Mouse (Mus musculus) myocyte (in vitro differentiated cells): ENCODE data around the gene Lrrk2.

Source experiments
- E2F4 ChIP-seq: IDR thresholded peaks from one replicate; pipeline ENCODE4 v1.6.1; 2011; ENCODE audit warnings: mild to moderate bottlenecking, control low read depth, moderate library complexity; ENCODE audit not compliant: insufficient read depth
- POLR2A ChIP-seq: IDR thresholded peaks from one replicate; pipeline ENCODE4 v1.6.1; 2011; ENCODE audit warnings: low read depth, mild to moderate bottlenecking, control low read depth, moderate library complexity; ENCODE audit not compliant: insufficient read length
- USF1 ChIP-seq: IDR thresholded peaks from one replicate; pipeline ENCODE4 v1.6.1; 2011; ENCODE audit warnings: low read depth, mild to moderate bottlenecking, control low read depth, moderate library complexity

- TF ChIP-seq POLR2A = no peak
- TF ChIP-seq USF1 = no peak
- no peak for TF ChIP-seq E2F4
These were observed 39.9 kb upstream of the Lrrk2 start for GRCm38 (mm10) chr15:91633051-91633450.
